Mouse (Mus musculus) frontal cortex, postnatal 14 days (tissue): ENCODE data around the gene AC141477.1.
A peak's percentile ranks its signal among the peaks of the same experiment; 100 is the strongest.

Source experiments
- DNase-seq, 2 experiments: peaks; one replicate each; pipeline ENCODE4 v3.0.0; 2022; ENCODE audit warnings: low spot score in 2 of 2

The AC141477.1 gene

GRCm38 (mm10) chr10:76440281-76440680 is at the start of gene AC141477.1:
Gene AC141477.1 (minus strand): TSS chr10:76440444.
- DNase-seq = no peak

GRCm38 (mm10) chr10:76489205-76489604 is 49.0 kb upstream of the AC141477.1 start:
- DNase-seq = no peak

GRCm38 (mm10) chr10:76488265-76488664 is 48.0 kb upstream of the AC141477.1 start:
- no peak for DNase-seq

- DNase-seq = no peak
These were observed 46.1 kb upstream of the AC141477.1 start for GRCm38 (mm10) chr10:76486302-76486701.

- DNase-seq = no peak
These were observed 41.2 kb upstream of the AC141477.1 start for GRCm38 (mm10) chr10:76481480-76481879.

GRCm38 (mm10) chr10:76480851-76481250 is 40.6 kb upstream of the AC141477.1 start:
- DNase-seq = no peak

GRCm38 (mm10) chr10:76473759-76474158 is 33.5 kb upstream of the AC141477.1 start:
- DNase-seq = no peak

GRCm38 (mm10) chr10:76468203-76469162 is 28.2 kb upstream of the AC141477.1 start, which contains the start of the genes Mcm3ap and Ybey:
Gene Mcm3ap (plus strand): TSS chr10:76468927.
Gene Ybey (minus strand): TSS chr10:76469114.
- peak; percentile 80 to 83 for DNase-seq

- DNase-seq = no peak
These were observed 22.5 kb upstream of the AC141477.1 start for GRCm38 (mm10) chr10:76462721-76463120.

- no peak for DNase-seq
These were observed 22.1 kb upstream of the AC141477.1 start for GRCm38 (mm10) chr10:76462312-76462711.

- no peak for DNase-seq
These were observed 21.0 kb upstream of the AC141477.1 start for GRCm38 (mm10) chr10:76461255-76461654.

GRCm38 (mm10) chr10:76455289-76455688 is 15.0 kb upstream of the AC141477.1 start:
- DNase-seq = peak in 1 of 2 experiments; percentile 30

GRCm38 (mm10) chr10:76448851-76449250 is 8.6 kb upstream of the AC141477.1 start, which contains the start of gene 2610028H24Rik:
Gene 2610028H24Rik (plus strand): TSS chr10:76449081.
- no peak for DNase-seq

- no peak for DNase-seq
These were observed 7.4 kb upstream of the AC141477.1 start for GRCm38 (mm10) chr10:76447406-76448229.

GRCm38 (mm10) chr10:76445996-76446681 is 5.9 kb upstream of the AC141477.1 start:
- no peak for DNase-seq

- peak; percentile 95 for DNase-seq
These were observed 2.2 kb upstream of the AC141477.1 start, which contains the start of gene Pcnt for GRCm38 (mm10) chr10:76442178-76443088. Gene Pcnt (minus strand): TSS chr10:76442786.

- no peak for DNase-seq
These were observed 945 bp downstream of the AC141477.1 start for GRCm38 (mm10) chr10:76439107-76439890.

GRCm38 (mm10) chr10:76433925-76434324 is 6.3 kb downstream of the AC141477.1 start:
- DNase-seq = no peak

- DNase-seq = no peak
These were observed 14.6 kb downstream of the AC141477.1 start for GRCm38 (mm10) chr10:76425674-76426073.
